Mouse (Mus musculus) B cell, adult 62 days (primary cell): ENCODE data around the gene Gm20817. TPM values are rescaled to one million over a fixed set of nuclear protein-coding genes. Genes with fewer than 3 reads are reported as not detected.

ENCODE experiments used
- total RNA-seq: library from RNA; stranded (reverse); gene quantifications from 4 replicates; pipeline ENCODE4 v1.2.4, GENCODE M21; 2023

Gene Gm20817
- total RNA-seq, result not detected in 4 replicates

GRCm38 (mm10) chrY:68832628-68833027 is at the start of gene Gm20817:
Gm20817 (minus strand) TSS chrY:68832728.

